Mouse (Mus musculus): Measurements from ENCODE around the gene Glul. TPM values are rescaled to one million over a fixed set of nuclear protein-coding genes. Genes with fewer than 3 reads are reported as not detected.

Glul gene
- polyA plus RNA-seq, 1 experiment from 2014 or later, result 230 TPM

GRCm38 (mm10) chr1:153933772-153934171 is 34.0 kb downstream of the Glul start:
- Histone ChIP-seq H3K36me3 (ENCODE audit: insufficient read depth, low read length) (no peaks in the 10 kb centered on the region), H3K9ac (ENCODE audit: low read depth, low read length) (no peak overlapping the region), H3K4me3 (replicated peaks; ENCODE audit: low read depth, low read length) (no peak overlapping the region), H3K4me2 (ENCODE audit: low read length) (no peak overlapping the region), H3K4me1 (replicated peaks; ENCODE audit: insufficient read depth, low read length) (no peaks in the 10 kb centered on the region), H3K27me3 (ENCODE audit: insufficient read depth, low read length) (no peaks in the 10 kb centered on the region), H3K9me3 (replicated peaks; ENCODE audit: low read length) (no peaks in the 10 kb centered on the region), H3K27ac (no peak overlapping the region)
- no peak for DNase-seq (ENCODE audit: low spot score)
- ATAC-seq (replicated peaks; ENCODE audit: low FRiP score, low read depth), result no peak
- 71% methylated on average over 1 of the region's 1 CpGs for WGBS
- TF ChIP-seq CTCF (IDR thresholded peaks at IDR 0.05; ENCODE audit: low read depth), result no peak

GRCm38 (mm10) chr1:153935844-153936380 is 36.2 kb downstream of the Glul start:
- ATAC-seq (replicated peaks; ENCODE audit: low FRiP score, low read depth), result no peak
- TF ChIP-seq CTCF (IDR thresholded peaks at IDR 0.05; ENCODE audit: low read depth), result no peak
- Histone ChIP-seq H3K27ac (no peak overlapping the region), H3K9me3 (replicated peaks; ENCODE audit: low read length) (no peaks in the 10 kb centered on the region), H3K9ac (ENCODE audit: low read depth, low read length) (no peak overlapping the region), H3K36me3 (ENCODE audit: insufficient read depth, low read length) (no peaks in the 10 kb centered on the region), H3K4me3 (replicated peaks; ENCODE audit: low read depth, low read length) (no peak overlapping the region), H3K27me3 (ENCODE audit: insufficient read depth, low read length) (no peaks in the 10 kb centered on the region), H3K4me2 (ENCODE audit: low read length) (no peak overlapping the region), H3K4me1 (replicated peaks; ENCODE audit: insufficient read depth, low read length) (no peaks in the 10 kb centered on the region)
- 77% methylated on average over 12 of the region's 12 CpGs for WGBS
- no peak for DNase-seq (ENCODE audit: low spot score)

- Histone ChIP-seq H3K4me2 (ENCODE audit: low read length) (no peak overlapping the region), H3K9me3 (replicated peaks; ENCODE audit: low read length) (no peaks in the 10 kb centered on the region), H3K4me1 (replicated peaks; ENCODE audit: insufficient read depth, low read length) (no peaks in the 10 kb centered on the region), H3K4me3 (replicated peaks; ENCODE audit: low read depth, low read length) (no peak overlapping the region), H3K36me3 (ENCODE audit: insufficient read depth, low read length) (no peaks in the 10 kb centered on the region), H3K27me3 (ENCODE audit: insufficient read depth, low read length) (no peaks in the 10 kb centered on the region), H3K9ac (ENCODE audit: low read depth, low read length) (no peak overlapping the region), H3K27ac (no peak overlapping the region)
- DNase-seq (ENCODE audit: low spot score), result no peak
- 100% methylated on average over 2 of the region's 2 CpGs for WGBS
- no peak for TF ChIP-seq CTCF (IDR thresholded peaks at IDR 0.05; ENCODE audit: low read depth)
- no peak for ATAC-seq (replicated peaks; ENCODE audit: low FRiP score, low read depth)
Measured at GRCm38 (mm10) chr1:153937025-153937424, 37.3 kb downstream of the Glul start.

DNA sequence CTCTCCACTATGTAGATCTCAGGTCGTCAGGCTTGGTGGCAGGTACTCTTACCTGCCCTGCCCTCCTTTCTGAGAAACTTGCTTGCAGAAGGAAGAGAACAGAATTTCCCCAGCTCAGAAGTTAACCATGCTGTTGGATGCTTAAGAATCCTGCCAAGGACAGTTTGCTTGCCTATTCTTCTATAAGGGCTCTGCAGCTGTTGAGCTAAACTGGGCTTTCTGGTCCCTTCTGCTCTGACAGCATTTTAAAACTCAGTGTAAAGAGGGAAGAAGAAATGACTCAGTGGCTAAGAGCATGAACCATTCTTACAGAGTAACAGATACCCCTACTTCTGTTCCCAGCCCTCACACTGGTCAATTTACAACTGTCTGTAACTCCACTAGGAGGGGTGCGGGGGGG is 41.2 kb downstream of the Glul start:
- H3K36me3 ChIP-seq (ENCODE audit: insufficient read depth, low read length), result no peaks in the 10 kb centered on the region
- H3K4me2 ChIP-seq (ENCODE audit: low read length), result no peak overlapping the region
- no peaks in the 10 kb centered on the region for H3K9me3 ChIP-seq (replicated peaks; ENCODE audit: low read length)
- H3K4me3 ChIP-seq (replicated peaks; ENCODE audit: low read depth, low read length), result no peak overlapping the region
- no peak overlapping the region for H3K9ac ChIP-seq (ENCODE audit: low read depth, low read length)
- no peak overlapping the region for H3K27ac ChIP-seq
- ATAC-seq (replicated peaks; ENCODE audit: low FRiP score, low read depth) (no peak), DNase-seq (ENCODE audit: low spot score) (no peak)
- WGBS, result 72% methylated on average over 2 of the region's 2 CpGs
- no peak for TF ChIP-seq CTCF (IDR thresholded peaks at IDR 0.05; ENCODE audit: low read depth)
- no peaks in the 10 kb centered on the region for H3K27me3 ChIP-seq (ENCODE audit: insufficient read depth, low read length)
- no peaks in the 10 kb centered on the region for H3K4me1 ChIP-seq (replicated peaks; ENCODE audit: insufficient read depth, low read length)

- WGBS, result 82% methylated on average over 5 of the region's 5 CpGs
- no peaks in the 10 kb centered on the region for H3K27me3 ChIP-seq (ENCODE audit: insufficient read depth, low read length)
Measured at GRCm38 (mm10) chr1:153945181-153945580, 45.4 kb downstream of the Glul start.

GRCm38 (mm10) chr1:153946971-153947370 is 47.2 kb downstream of the Glul start:
- no peak overlapping the region for H3K9ac ChIP-seq (ENCODE audit: low read depth, low read length)
- H3K4me2 ChIP-seq (ENCODE audit: low read length), result no peak overlapping the region
- no peak overlapping the region for H3K27ac ChIP-seq
- ATAC-seq (replicated peaks; ENCODE audit: low FRiP score, low read depth) (no peak), DNase-seq (ENCODE audit: low spot score) (no peak)
- no peaks in the 10 kb centered on the region for H3K4me1 ChIP-seq (replicated peaks; ENCODE audit: insufficient read depth, low read length)
- H3K36me3 ChIP-seq (ENCODE audit: insufficient read depth, low read length), result no peaks in the 10 kb centered on the region
- H3K27me3 ChIP-seq (ENCODE audit: insufficient read depth, low read length), result no peaks in the 10 kb centered on the region
- TF ChIP-seq CTCF (IDR thresholded peaks at IDR 0.05; ENCODE audit: low read depth), result no peak
- no peak overlapping the region for H3K4me3 ChIP-seq (replicated peaks; ENCODE audit: low read depth, low read length)
- H3K9me3 ChIP-seq (replicated peaks; ENCODE audit: low read length), result no peaks in the 10 kb centered on the region
- WGBS, result 33% methylated on average over 7 of the region's 7 CpGs

More at GRCm38 (mm10) chr1:153945181-153945580, 45.4 kb downstream of the Glul start:
- no peak overlapping the region for H3K4me2 ChIP-seq (ENCODE audit: low read length)
- no peak overlapping the region for H3K9ac ChIP-seq (ENCODE audit: low read depth, low read length)
- no peaks in the 10 kb centered on the region for H3K9me3 ChIP-seq (replicated peaks; ENCODE audit: low read length)
- no peaks in the 10 kb centered on the region for H3K36me3 ChIP-seq (ENCODE audit: insufficient read depth, low read length)
- no peaks in the 10 kb centered on the region for H3K4me1 ChIP-seq (replicated peaks; ENCODE audit: insufficient read depth, low read length)
- H3K4me3 ChIP-seq (replicated peaks; ENCODE audit: low read depth, low read length), result no peak overlapping the region
- no peak overlapping the region for H3K27ac ChIP-seq
- TF ChIP-seq CTCF (IDR thresholded peaks at IDR 0.05; ENCODE audit: low read depth), result no peak
- ATAC-seq (replicated peaks; ENCODE audit: low FRiP score, low read depth) (no peak), DNase-seq (ENCODE audit: low spot score) (no peak)

GRCm38 (mm10) chr1:153947837-153948236 is 48.1 kb downstream of the Glul start:
- Histone ChIP-seq H3K27me3 (ENCODE audit: insufficient read depth, low read length) (no peaks in the 10 kb centered on the region), H3K4me1 (replicated peaks; ENCODE audit: insufficient read depth, low read length) (no peaks in the 10 kb centered on the region), H3K4me2 (ENCODE audit: low read length) (no peak overlapping the region), H3K4me3 (replicated peaks; ENCODE audit: low read depth, low read length) (no peak overlapping the region), H3K9me3 (replicated peaks; ENCODE audit: low read length) (no peaks in the 10 kb centered on the region), H3K27ac (no peak overlapping the region), H3K9ac (ENCODE audit: low read depth, low read length) (no peak overlapping the region), H3K36me3 (ENCODE audit: insufficient read depth, low read length) (no peaks in the 10 kb centered on the region)
- 95% methylated on average over 6 of the region's 6 CpGs for WGBS
- no peak for ATAC-seq (replicated peaks; ENCODE audit: low FRiP score, low read depth)
- DNase-seq (ENCODE audit: low spot score), result no peak
- no peak for TF ChIP-seq CTCF (IDR thresholded peaks at IDR 0.05; ENCODE audit: low read depth)

All from kidney, postnatal 0 days (tissue).